Mouse (Mus musculus) adrenal gland, postnatal 10 days (tissue): ENCODE measurements at regions not wholly inside any gene's neighbourhood (a gene's known extent, or its start where the extent isn't known, plus 50 kb on each side); places are given as distances from the start of the nearest gene placed in this dataset.

ENCODE experiments used
- DNase-seq: peaks from one replicate; pipeline ENCODE4 v3.0.0; 2021; ENCODE audit warnings: mixed read lengths

- DNase-seq = no peak
Measured at GRCm38 (mm10) chr14:58175651-58176363, 105.5 kb downstream of the Fgf9 start.

- DNase-seq = no peak
Measured at GRCm38 (mm10) chr14:58174512-58174911, 104.2 kb downstream of the Fgf9 start.

- DNase-seq = no peak
Measured at GRCm38 (mm10) chr14:58168920-58169319, 98.6 kb downstream of the Fgf9 start.
